Comparison of ENCODE assay signal across 13 mouse cellular contexts in the genomic region with DNA sequence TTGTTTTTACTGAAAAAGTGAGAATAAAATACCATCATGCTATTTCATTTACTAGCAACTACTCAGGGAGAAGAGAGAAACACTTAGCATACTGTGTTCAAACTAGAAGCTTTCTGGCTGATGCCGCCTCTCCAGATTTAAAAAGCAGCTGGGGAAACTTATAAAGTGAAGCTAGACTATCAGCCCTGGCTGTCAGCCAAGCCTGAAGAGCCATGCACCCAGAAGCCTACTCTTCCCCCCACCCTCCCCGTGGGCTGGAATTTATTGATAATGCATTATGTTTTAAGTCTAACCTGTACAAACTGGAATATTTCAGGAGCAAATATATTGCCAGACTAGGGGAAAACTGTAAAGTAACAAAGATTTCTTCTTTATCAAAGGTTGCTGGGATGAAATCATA. TPM values are rescaled to one million over a fixed set of nuclear protein-coding genes. Genes with fewer than 3 reads are reported as not detected.
A peak's percentile ranks its signal among the peaks of the same experiment; 100 is the strongest.
DNase-seq lines count a peak whose midpoint lies in the region; ATAC-seq and TF ChIP-seq lines count a peak whose summit lies in the region.
"Had no signal": no experiment of that assay in that cellular context is flagged by ENCODE, and none has a peak within 500 bp of the region (broad histone marks: within the 10 kb centered on the region; RNA-seq: fewer than 3 reads in every experiment).

No protein-coding gene starts in this region.

- no peak overlapping the region for H3K9ac ChIP-seq in forebrain, postnatal 0 days
- H3K9ac ChIP-seq in forebrain, embryonic 11.5 days (ENCODE audit: low read length): no peak overlapping the region
- no peak overlapping the region for H3K9ac ChIP-seq in lung, embryonic 14.5 days
- H3K9ac ChIP-seq: heart, embryonic 12.5 days; lung, embryonic 15.5 days; midbrain, embryonic 12.5 days had no signal

- DNase-seq in forebrain, postnatal 0 days: peak; percentile 21
- DNase-seq in forebrain, embryonic 11.5 days (ENCODE audit: low spot score): no peak
- DNase-seq in lung, embryonic 14.5 days: peak; percentile 49
- DNase-seq in lung, postnatal 10 days: no peak
- DNase-seq in brain, adult 2 months (ENCODE audit: low read depth, low spot score): peak; percentile 19
- peak; percentile 17 for DNase-seq in layer of hippocampus, adult 9-11 months
- DNase-seq in adrenal gland, adult 2 months: no peak
- no peak for DNase-seq in thymus, postnatal 0 days (ENCODE audit: low spot score)
- DNase-seq: kidney, postnatal 25 days; thymus, postnatal 25 days had no signal

- no peak for TF ChIP-seq CTCF in forebrain, postnatal 0 days (IDR thresholded peaks at IDR 0.05; ENCODE audit: low read depth)
- TF ChIP-seq CTCF in lung, embryonic 14.5 days (IDR thresholded peaks at IDR 0.05; ENCODE audit: low read depth): no peak

- no peaks in the 10 kb centered on the region for H3K9me3 ChIP-seq in forebrain, postnatal 0 days (ENCODE audit: low read length)
- H3K9me3 ChIP-seq in forebrain, embryonic 11.5 days (ENCODE audit: control insufficient read depth, low read length): no peaks in the 10 kb centered on the region
- H3K9me3 ChIP-seq in lung, embryonic 14.5 days (ENCODE audit: low read depth, low read length): no peaks in the 10 kb centered on the region
- H3K9me3 ChIP-seq: heart, embryonic 12.5 days; lung, embryonic 15.5 days; midbrain, embryonic 12.5 days had no signal

- H3K4me2 ChIP-seq in forebrain, postnatal 0 days (ENCODE audit: low read depth): no peak overlapping the region
- H3K4me2 ChIP-seq in forebrain, embryonic 11.5 days (ENCODE audit: low read depth, low read length, severe bottlenecking): no peak overlapping the region
- no peak overlapping the region for H3K4me2 ChIP-seq in lung, embryonic 14.5 days
- H3K4me2 ChIP-seq: heart, embryonic 12.5 days; lung, embryonic 15.5 days; midbrain, embryonic 12.5 days had no signal

- 0 out of 2 replicates have a peak, but pooled peaks cover 3% of the 10 kb centered on the region for H3K4me1 ChIP-seq in forebrain, postnatal 0 days (ENCODE audit: insufficient read depth)
- H3K4me1 ChIP-seq in forebrain, embryonic 11.5 days (replicated peaks; ENCODE audit: control insufficient read depth, insufficient read depth, low read length): 0 out of 2 replicates have a peak, but pooled peaks cover 2% of the 10 kb centered on the region
- no peaks in the 10 kb centered on the region for H3K4me1 ChIP-seq in lung, embryonic 14.5 days (ENCODE audit: insufficient read depth)

- ATAC-seq in forebrain, postnatal 0 days: peak; percentile 18; the same call in 1 of the 2 replicates
- no peak for ATAC-seq in forebrain, embryonic 11.5 days (replicated peaks; ENCODE audit: low FRiP score)
- no peak for ATAC-seq in lung, embryonic 14.5 days (ENCODE audit: insufficient read depth)

- H3K27me3 ChIP-seq in forebrain, postnatal 0 days (ENCODE audit: insufficient read depth, low read length): no peaks in the 10 kb centered on the region
- no peaks in the 10 kb centered on the region for H3K27me3 ChIP-seq in forebrain, embryonic 11.5 days (ENCODE audit: control insufficient read depth, insufficient read depth, low read length)
- no peaks in the 10 kb centered on the region for H3K27me3 ChIP-seq in lung, embryonic 14.5 days (ENCODE audit: insufficient read depth, low read length)
- H3K27me3 ChIP-seq: heart, embryonic 12.5 days; lung, embryonic 15.5 days; midbrain, embryonic 12.5 days had no signal

- WGBS in forebrain, postnatal 0 days: 27% methylated on average over 2 of the region's 2 CpGs
- 87% methylated on average over 2 of the region's 2 CpGs for WGBS in forebrain, embryonic 11.5 days
- WGBS in lung, embryonic 14.5 days: 23% methylated on average over 2 of the region's 2 CpGs

- no peaks in the 10 kb centered on the region for H3K36me3 ChIP-seq in forebrain, postnatal 0 days (ENCODE audit: insufficient read depth)
- no peaks in the 10 kb centered on the region for H3K36me3 ChIP-seq in forebrain, embryonic 11.5 days (ENCODE audit: control insufficient read depth, insufficient read depth, low read length)
- H3K36me3 ChIP-seq in lung, embryonic 14.5 days (ENCODE audit: insufficient read depth): no peaks in the 10 kb centered on the region
- H3K36me3 ChIP-seq: heart, embryonic 12.5 days; lung, embryonic 15.5 days; midbrain, embryonic 12.5 days had no signal

- H3K27ac ChIP-seq in forebrain, postnatal 0 days (ENCODE audit: low read depth, low read length): no peak overlapping the region
- no peak overlapping the region for H3K27ac ChIP-seq in forebrain, embryonic 11.5 days (ENCODE audit: low read depth, low read length)
- no peak overlapping the region for H3K27ac ChIP-seq in lung, embryonic 14.5 days (ENCODE audit: low read depth)
- H3K27ac ChIP-seq: lung, embryonic 15.5 days; midbrain, embryonic 12.5 days had no signal

- H3K4me3 ChIP-seq in forebrain, postnatal 0 days (ENCODE audit: low read depth, low read length): no peak overlapping the region
- H3K4me3 ChIP-seq in forebrain, embryonic 11.5 days (ENCODE audit: low read depth, low read length): no peak overlapping the region
- no peak overlapping the region for H3K4me3 ChIP-seq in lung, embryonic 14.5 days (ENCODE audit: low read depth, low read length)
- H3K4me3 ChIP-seq: heart, embryonic 12.5 days; lung, embryonic 15.5 days; midbrain, embryonic 12.5 days had no signal

RNA-seq across cellular contexts. Expression of gene Ndst4, which starts 2.6 kb away (rescaled TPM):
- 6.1 and 12.6 TPM in 2 replicates for total RNA-seq in forebrain, postnatal 0 days (2014; rRNA removed)
- 0.83 and 1.7 TPM in 2 replicates for polyA plus RNA-seq in forebrain, postnatal 0 days (2015; fragmentation: Nextera tagmentation; extraction: Ambion mirVana)
- polyA plus RNA-seq in forebrain, embryonic 11.5 days (2014; fragmentation: Nextera tagmentation; extraction: Ambion mirVana): 0.76 and 0.81 TPM in 2 replicates
- polyA plus RNA-seq in lung, embryonic 14.5 days (2014; fragmentation: Nextera tagmentation; extraction: Ambion mirVana): 0.04 and 0.15 TPM in 2 replicates
- total RNA-seq in adrenal gland, adult 2 months (2021): not detected
- 0.04 TPM in 1 of 2 replicates, not detected in the other for polyA plus RNA-seq in adrenal gland, adult 2 months (2012; rRNA removed)
- polyA plus RNA-seq in thymus, postnatal 0 days (2015; fragmentation: Nextera tagmentation; extraction: Ambion mirVana): not detected in 2 replicates

Comparison
In these comparisons a context has a peak if more than half of its experiments do, and no peak if none do; other contexts are left out.
1. DNase-seq: peak in forebrain, postnatal 0 days (single experiment), lung, embryonic 14.5 days (single experiment), brain, adult 2 months (single experiment) and layer of hippocampus, adult 9-11 months (single experiment); none in forebrain, embryonic 11.5 days (single experiment), lung, postnatal 10 days (single experiment), adrenal gland, adult 2 months (single experiment) and thymus, postnatal 0 days (single experiment).